Mouse (Mus musculus): ENCODE measurements around the gene Prkacb. TPM values are rescaled to one million over a fixed set of nuclear protein-coding genes. Genes with fewer than 3 reads are reported as not detected.

Prkacb gene
- 100 to 1,000 TPM; 262 to 292 TPM for total RNA-seq (2021)
- long read RNA-seq, full-length matches to known transcripts, result 315 of 356 reads
- long read RNA-seq, partial matches to known transcripts, result 9 of 356 reads
- long read RNA-seq, other reads (novel, unspliced or antisense), result 32 of 356 reads

- DNase-seq (ENCODE audit: low spot score in 2 of 2), result peak; percentile 88 to 90
Observed at GRCm38 (mm10) chr3:146812901-146813393, at the start of gene Prkacb. Gene Prkacb (minus strand): TSS chr3:146812990.

GRCm38 (mm10) chr3:146860308-146860707 lies 47.5 kb upstream of the Prkacb start:
- DNase-seq (ENCODE audit: low spot score in 2 of 2), result no peak

GRCm38 (mm10) chr3:146857373-146857772 lies 44.6 kb upstream of the Prkacb start:
- DNase-seq (ENCODE audit: low spot score in 2 of 2), result no peak

- DNase-seq (ENCODE audit: low spot score in 2 of 2), result no peak
Observed at GRCm38 (mm10) chr3:146854473-146855087, 41.8 kb upstream of the Prkacb start.

GRCm38 (mm10) chr3:146851966-146852891 lies 39.4 kb upstream of the Prkacb start, which contains the start of gene Ttll7:
Gene Ttll7 (plus strand): TSS chr3:146852367.
- peak; percentile 80 to 93 for DNase-seq (ENCODE audit: low spot score in 2 of 2)

GRCm38 (mm10) chr3:146849360-146849759 lies 36.6 kb upstream of the Prkacb start:
- no peak for DNase-seq (ENCODE audit: low spot score in 2 of 2)

GRCm38 (mm10) chr3:146848112-146848511 lies 35.3 kb upstream of the Prkacb start:
- no peak for DNase-seq (ENCODE audit: low spot score in 2 of 2)

- DNase-seq (ENCODE audit: low spot score in 2 of 2), result no peak
Observed at GRCm38 (mm10) chr3:146846237-146846636, 33.4 kb upstream of the Prkacb start.

GRCm38 (mm10) chr3:146843470-146843869 lies 30.7 kb upstream of the Prkacb start:
- DNase-seq (ENCODE audit: low spot score in 2 of 2), result no peak

GRCm38 (mm10) chr3:146842766-146843165 lies 30.0 kb upstream of the Prkacb start:
- no peak for DNase-seq (ENCODE audit: low spot score in 2 of 2)

GRCm38 (mm10) chr3:146820718-146821117 lies 7.9 kb upstream of the Prkacb start:
- no peak for DNase-seq (ENCODE audit: low spot score in 2 of 2)

- no peak for DNase-seq (ENCODE audit: low spot score in 2 of 2)
Observed at GRCm38 (mm10) chr3:146813624-146814023, 834 bp upstream of the Prkacb start.

GRCm38 (mm10) chr3:146812041-146812878 lies 530 bp downstream of the Prkacb start:
- DNase-seq (ENCODE audit: low spot score in 2 of 2), result peak in 1 of 2 experiments; percentile 7

- no peak for DNase-seq (ENCODE audit: low spot score in 2 of 2)
Observed at GRCm38 (mm10) chr3:146793554-146794257, 19.1 kb downstream of the Prkacb start.

GRCm38 (mm10) chr3:146792144-146792748 lies 20.5 kb downstream of the Prkacb start:
- peak in 1 of 2 experiments; percentile 57 for DNase-seq (ENCODE audit: low spot score in 2 of 2)

- no peak for DNase-seq (ENCODE audit: low spot score in 2 of 2)
Observed at GRCm38 (mm10) chr3:146784233-146784632, 28.6 kb downstream of the Prkacb start.

- DNase-seq (ENCODE audit: low spot score in 2 of 2), result peak in 1 of 2 experiments; percentile 50
Observed at GRCm38 (mm10) chr3:146783645-146784225, 29.1 kb downstream of the Prkacb start.

- DNase-seq (ENCODE audit: low spot score in 2 of 2), result no peak
Observed at GRCm38 (mm10) chr3:146782548-146782947, 30.2 kb downstream of the Prkacb start.

GRCm38 (mm10) chr3:146781131-146781530 lies 31.7 kb downstream of the Prkacb start:
- no peak for DNase-seq (ENCODE audit: low spot score in 2 of 2)

All from layer of hippocampus, adult 18-20 months (tissue).